Mouse (Mus musculus): ENCODE results near the gene Cd52.

- TF ChIP-seq CTCF (conservative IDR thresholded peaks at IDR 0.05 in 1 of 2, IDR thresholded peaks at IDR 0.05 in 1 of 2; ENCODE audit: low read depth in 2 of 2, low read length in 2 of 2) (no peak), POLR2A (IDR thresholded peaks at IDR 0.05; ENCODE audit: low read depth, low read length) (no peak), CHD2 (IDR thresholded peaks at IDR 0.05; ENCODE audit: low read length) (no peak), RAD21 (IDR thresholded peaks at IDR 0.05; ENCODE audit: low read depth, low read length) (no peak), ZNF384 (IDR thresholded peaks at IDR 0.05; ENCODE audit: low read depth, low read length) (no peak)
Measured at GRCm38 (mm10) chr4:134123147-134123546, 28.3 kb upstream of the Cd52 start.

All from CH12.LX (cell line).